ENCODE assay signal across 8 mouse cellular contexts in genomic region chr3:104780561-104781420, GRCm38 (mm10). TPM values are rescaled to one million over a fixed set of nuclear protein-coding genes. Genes with fewer than 3 reads are reported as not detected.
DNase-seq lines count a peak whose midpoint lies in the region; ATAC-seq and TF ChIP-seq lines count a peak whose summit lies in the region.

TSS of gene Ppm1j (plus strand) at chr3:104781056.

- DNase-seq in G1E (ENCODE audit: low spot score): no peak
- peak; percentile 57 to 67 for DNase-seq in adrenal gland, adult 18-20 months (ENCODE audit: low spot score in 2 of 2)
- DNase-seq in hindbrain, embryonic 10.5 days (ENCODE audit: low spot score): peak; percentile 59
- no peak for DNase-seq in layer of hippocampus, adult 11-12 months (ENCODE audit: low spot score)

- H3K9me3 ChIP-seq in G1E (replicated peaks): no peaks in the 10 kb centered on the region
- no peaks in the 10 kb centered on the region for H3K9me3 ChIP-seq in forebrain, embryonic 15.5 days
- H3K9me3 ChIP-seq in hindbrain, embryonic 10.5 days: no peaks in the 10 kb centered on the region
- H3K9me3 ChIP-seq in limb, embryonic 13.5 days: no peaks in the 10 kb centered on the region
- H3K9me3 ChIP-seq in midbrain, embryonic 12.5 days: no peaks in the 10 kb centered on the region
- no peaks in the 10 kb centered on the region for H3K9me3 ChIP-seq in stomach, embryonic 16.5 days (replicated peaks; ENCODE audit: control insufficient read depth, low read length)

- no peak within 1 kb of the TSS for H3K27ac ChIP-seq in forebrain, embryonic 15.5 days (replicated peaks)
- H3K27ac ChIP-seq in hindbrain, embryonic 10.5 days: peak within 1 kb of the TSS; percentile 23; the same call in 1 of the 2 replicates
- no peak within 1 kb of the TSS for H3K27ac ChIP-seq in limb, embryonic 13.5 days
- H3K27ac ChIP-seq in midbrain, embryonic 12.5 days (replicated peaks): no peak within 1 kb of the TSS
- H3K27ac ChIP-seq in stomach, embryonic 16.5 days (ENCODE audit: low read length): no peak within 1 kb of the TSS

- ATAC-seq in G1E (ENCODE audit: extremely low read depth, insufficient number of reproducible peaks, low FRiP score, poor library complexity, severe bottlenecking): no peak
- ATAC-seq in forebrain, embryonic 15.5 days (replicated peaks): peak; percentile 50
- ATAC-seq in limb, embryonic 13.5 days (ENCODE audit: low FRiP score, low read depth): peak; percentile 76
- ATAC-seq in midbrain, embryonic 12.5 days (ENCODE audit: low FRiP score, low read depth): peak; percentile 69
- ATAC-seq in stomach, embryonic 16.5 days (ENCODE audit: insufficient read depth, low FRiP score): peak; percentile 71; the same call in 1 of the 2 replicates

- peak within 1 kb of the TSS; percentile 57; the same call in 1 of the 2 replicates for H3K4me3 ChIP-seq in G1E (ENCODE audit: low read depth, low read length)
- H3K4me3 ChIP-seq in forebrain, embryonic 15.5 days: peak within 1 kb of the TSS; percentile 45
- peak within 1 kb of the TSS; percentile 61 for H3K4me3 ChIP-seq in hindbrain, embryonic 10.5 days
- H3K4me3 ChIP-seq in limb, embryonic 13.5 days: peak within 1 kb of the TSS; percentile 53
- H3K4me3 ChIP-seq in midbrain, embryonic 12.5 days: peak within 1 kb of the TSS; percentile 45
- H3K4me3 ChIP-seq in stomach, embryonic 16.5 days (replicated peaks; ENCODE audit: low read length): peak within 1 kb of the TSS; percentile 52

- peaks cover 94% of the 10 kb centered on the region for H3K27me3 ChIP-seq in G1E (ENCODE audit: insufficient read depth, low read length)
- peaks cover 85% of the 10 kb centered on the region for H3K27me3 ChIP-seq in forebrain, embryonic 15.5 days
- H3K27me3 ChIP-seq in hindbrain, embryonic 10.5 days (ENCODE audit: insufficient read depth, poor library complexity, severe bottlenecking): peaks cover 100% of the 10 kb centered on the region
- peaks cover 99% of the 10 kb centered on the region for H3K27me3 ChIP-seq in limb, embryonic 13.5 days
- peaks cover 100% of the 10 kb centered on the region for H3K27me3 ChIP-seq in midbrain, embryonic 12.5 days
- H3K27me3 ChIP-seq in stomach, embryonic 16.5 days (ENCODE audit: control insufficient read depth, insufficient read depth, low read length): peaks cover 40% of the 10 kb centered on the region

- WGBS in forebrain, embryonic 15.5 days: under 1% methylated on average over 56 of the region's 56 CpGs
- WGBS in hindbrain, embryonic 10.5 days: under 1% methylated on average over 56 of the region's 56 CpGs
- 2% methylated on average over 56 of the region's 56 CpGs for WGBS in limb, embryonic 13.5 days
- under 1% methylated on average over 56 of the region's 56 CpGs for WGBS in midbrain, embryonic 12.5 days
- WGBS in stomach, embryonic 16.5 days: 2% methylated on average over 56 of the region's 56 CpGs

- peaks cover 20% of the 10 kb centered on the region for H3K4me1 ChIP-seq in G1E (ENCODE audit: insufficient read depth, low read depth, low read length)
- H3K4me1 ChIP-seq in forebrain, embryonic 15.5 days: peaks cover 23% of the 10 kb centered on the region
- H3K4me1 ChIP-seq in hindbrain, embryonic 10.5 days (replicated peaks): peaks cover 32% of the 10 kb centered on the region
- H3K4me1 ChIP-seq in limb, embryonic 13.5 days: peaks cover 32% of the 10 kb centered on the region
- H3K4me1 ChIP-seq in midbrain, embryonic 12.5 days: peaks cover 20% of the 10 kb centered on the region
- peaks cover 18% of the 10 kb centered on the region for H3K4me1 ChIP-seq in stomach, embryonic 16.5 days (ENCODE audit: control insufficient read depth, insufficient read depth, low read length)

- peak within 1 kb of the TSS; percentile 35 for H3K9ac ChIP-seq in forebrain, embryonic 15.5 days (replicated peaks)
- H3K9ac ChIP-seq in limb, embryonic 13.5 days: peak within 1 kb of the TSS; percentile 66
- H3K9ac ChIP-seq in midbrain, embryonic 12.5 days (replicated peaks): peak within 1 kb of the TSS; percentile 47
- H3K9ac ChIP-seq in stomach, embryonic 16.5 days (ENCODE audit: low read length): peak within 1 kb of the TSS; percentile 65

- no peaks in the 10 kb centered on the region for H3K36me3 ChIP-seq in G1E (replicated peaks)
- H3K36me3 ChIP-seq in forebrain, embryonic 15.5 days: no peaks in the 10 kb centered on the region
- H3K36me3 ChIP-seq in hindbrain, embryonic 10.5 days: no peaks in the 10 kb centered on the region
- no peaks in the 10 kb centered on the region for H3K36me3 ChIP-seq in limb, embryonic 13.5 days
- H3K36me3 ChIP-seq in midbrain, embryonic 12.5 days: no peaks in the 10 kb centered on the region
- no peaks in the 10 kb centered on the region for H3K36me3 ChIP-seq in stomach, embryonic 16.5 days (ENCODE audit: control insufficient read depth, insufficient read depth, low read length)

- H3K4me2 ChIP-seq in forebrain, embryonic 15.5 days (replicated peaks): peak within 1 kb of the TSS; percentile 88
- peak within 1 kb of the TSS; percentile 98 for H3K4me2 ChIP-seq in limb, embryonic 13.5 days (replicated peaks)
- H3K4me2 ChIP-seq in midbrain, embryonic 12.5 days (replicated peaks): peak within 1 kb of the TSS; percentile 76
- peak within 1 kb of the TSS; percentile 99 for H3K4me2 ChIP-seq in stomach, embryonic 16.5 days (ENCODE audit: low read depth, low read length)

- no peak for TF ChIP-seq CTCF in G1E (IDR thresholded peaks at IDR 0.05; ENCODE audit: low read depth, low read length)

RNA-seq across cellular contexts. Expression of gene Ppm1j, which starts in this region (rescaled TPM):
- total RNA-seq in G1E (2014; fragmentation: Nextera tagmentation) (not detected in 2 replicates), G1E (2017) (not detected in 2 replicates)
- polyA plus RNA-seq in G1E (2012): 0.08 and 0.16 TPM in 2 replicates
- total RNA-seq in adrenal gland, adult 18-20 months (2021): 1 to 10 TPM; 2.9 to 4.6 TPM
- 1.9 and 2.7 TPM in 2 replicates for polyA plus RNA-seq in forebrain, embryonic 15.5 days (2015; fragmentation: Nextera tagmentation; extraction: Ambion mirVana)
- polyA plus RNA-seq in hindbrain, embryonic 10.5 days (2016; fragmentation: Nextera tagmentation; extraction: Ambion mirVana): 1.8 and 3.1 TPM in 2 replicates
- polyA plus RNA-seq in limb, embryonic 13.5 days (2015; fragmentation: Nextera tagmentation; extraction: Ambion mirVana): 2.8 and 3.4 TPM in 2 replicates
- polyA plus RNA-seq in midbrain, embryonic 12.5 days (2016; fragmentation: Nextera tagmentation; extraction: Ambion mirVana): 0.66 and 0.86 TPM in 2 replicates
- polyA plus RNA-seq in stomach, embryonic 16.5 days (2015; fragmentation: Nextera tagmentation; extraction: Ambion mirVana): 3.2 and 3.6 TPM in 2 replicates

Comparison
In these comparisons a context has a peak if more than half of its experiments do, and no peak if none do; other contexts are left out.
1. Peak in ATAC-seq, H3K4me3 ChIP-seq, H3K9ac ChIP-seq and H3K4me2 ChIP-seq in midbrain, embryonic 12.5 days; RNA of the gene not detected or under 1 TPM.
2. DNase-seq: peak in adrenal gland, adult 18-20 months (2 of 2) and hindbrain, embryonic 10.5 days (single experiment); none in G1E (single experiment) and layer of hippocampus, adult 11-12 months (single experiment).
3. Peak in every context shown above with its lines, with median percentiles within 50 percentile points of each other: H3K4me3 ChIP-seq, H3K4me2 ChIP-seq and H3K9ac ChIP-seq.